Mouse (Mus musculus) heart, embryonic 11.5 days (tissue): ENCODE data around the gene Olfr315. TPM values are rescaled to one million over a fixed set of nuclear protein-coding genes. Genes with fewer than 3 reads are reported as not detected.
"Not testable (repeated sequence)": the region's sequence is repeated elsewhere in the genome, so short reads cannot be mapped to it uniquely, and the experiment has no call there.

ENCODE experiments used
- ATAC-seq: fragments of 200-750 bp; cut with Nextera tagmentation; replicated peaks from 2 replicates; pipeline ENCODE4 v1.8.0; 2017; ENCODE audit warnings: moderate library complexity; ENCODE audit not compliant: insufficient number of reproducible peaks, low FRiP score, low TSS enrichment
- H3K27ac ChIP-seq: fragments of 300-500 bp; sonication (generic); 2 replicates; pipeline ENCODE4 v1.5.1; 2014; ENCODE audit warnings: mild to moderate bottlenecking, low read depth, low read length
- H3K27me3 ChIP-seq: fragments of 300-500 bp; sonication (generic); 2 replicates; pipeline ENCODE4 v1.6.1; 2014; ENCODE audit warnings: mild to moderate bottlenecking, low read length, mixed read lengths; ENCODE audit not compliant: control insufficient read depth, insufficient read depth
- H3K36me3 ChIP-seq: fragments of 300-500 bp; sonication (generic); 2 replicates; pipeline ENCODE4 v1.6.1; 2014; ENCODE audit warnings: mild to moderate bottlenecking, low read length, moderate library complexity, mixed read lengths; ENCODE audit not compliant: control insufficient read depth, insufficient read depth
- H3K4me1 ChIP-seq: fragments of 300-500 bp; sonication (generic); 2 replicates; pipeline ENCODE4 v1.6.1; 2014; ENCODE audit warnings: low read length; ENCODE audit not compliant: control insufficient read depth, insufficient read depth
- H3K4me2 ChIP-seq: fragments of 300-500 bp; sonication (generic); 2 replicates; pipeline ENCODE4 v1.6.1; 2014; ENCODE audit warnings: mild to moderate bottlenecking, moderate library complexity
- H3K4me3 ChIP-seq: fragments of 300-500 bp; sonication (generic); 2 replicates; pipeline ENCODE4 v1.5.1; 2014; ENCODE audit warnings: low read depth, low read length
- H3K9ac ChIP-seq: fragments of 300-500 bp; sonication (generic); 2 replicates; pipeline ENCODE4 v1.6.1; 2014; ENCODE audit warnings: mild to moderate bottlenecking, low read depth, low read length, moderate library complexity
- H3K9me3 ChIP-seq: fragments of 300-500 bp; sonication (generic); replicated peaks from 2 replicates; pipeline ENCODE4 v1.6.1; 2016; ENCODE audit warnings: low read length; ENCODE audit not compliant: control insufficient read depth
- WGBS: fragments of 180-500 bp; shearing (Covaris S2); extraction: QIAGEN DNeasy Blood & Tissue Kit; methylation state at CpG from one replicate; pipeline ENCODE4 v1.1.7; 2014; ENCODE audit not compliant: insufficient replicate concordance; 5-methylcytosine and 5-hydroxymethylcytosine counted together
- polyA plus RNA-seq: library from polyadenylated mRNA; unstranded; fragments of >200 nt; fragmentation: Nextera tagmentation; extraction: Ambion mirVana; gene quantifications from 2 replicates; pipeline ENCODE4 v1.2.1, GENCODE M21; 2014

Gene Olfr315
- polyA plus RNA-seq = not detected in 2 replicates

GRCm38 (mm10) chr11:58772888-58773287, at the start of gene Olfr315:
TSS of gene Olfr315 (plus strand) at chr11:58773188.
- no peaks in the 10 kb centered on the region for H3K4me1 ChIP-seq
- no peak for ATAC-seq
- H3K4me2 ChIP-seq = no peak within 1 kb of the TSS
- H3K9me3 ChIP-seq = no peaks in the 10 kb centered on the region
- H3K27me3 ChIP-seq = no peaks in the 10 kb centered on the region
- no peak within 1 kb of the TSS for H3K27ac ChIP-seq
- no peak within 1 kb of the TSS for H3K4me3 ChIP-seq
- no peaks in the 10 kb centered on the region for H3K36me3 ChIP-seq
- H3K9ac ChIP-seq = no peak within 1 kb of the TSS

GRCm38 (mm10) chr11:58723914-58724313, 49.1 kb upstream of the Olfr315 start, which contains the start of gene Olfr318:
TSS of gene Olfr318 (minus strand) at chr11:58724014.
- no peaks in the 10 kb centered on the region for H3K4me1 ChIP-seq
- H3K9ac ChIP-seq = no peak within 1 kb of the TSS
- no peak within 1 kb of the TSS for H3K4me2 ChIP-seq
- H3K27me3 ChIP-seq = no peaks in the 10 kb centered on the region
- H3K4me3 ChIP-seq = no peak within 1 kb of the TSS
- H3K36me3 ChIP-seq = no peaks in the 10 kb centered on the region
- H3K27ac ChIP-seq = no peak within 1 kb of the TSS
- ATAC-seq = no peak
- no peaks in the 10 kb centered on the region for H3K9me3 ChIP-seq

GRCm38 (mm10) chr11:58727896-58728650, 44.9 kb upstream of the Olfr315 start:
- not testable (repeated sequence) for H3K9me3 ChIP-seq, H3K27ac ChIP-seq, H3K36me3 ChIP-seq, ATAC-seq, H3K4me3 ChIP-seq, H3K4me2 ChIP-seq, H3K27me3 ChIP-seq, H3K4me1 ChIP-seq, H3K9ac ChIP-seq
- 74% methylated on average over 6 of the region's 6 CpGs for WGBS

GRCm38 (mm10) chr11:58733372-58733771, 39.6 kb upstream of the Olfr315 start:
- H3K27me3 ChIP-seq = no peaks in the 10 kb centered on the region
- H3K9me3 ChIP-seq = no peaks in the 10 kb centered on the region
- no peaks in the 10 kb centered on the region for H3K36me3 ChIP-seq
- H3K27ac ChIP-seq = no peak overlapping the region
- no peak overlapping the region for H3K4me2 ChIP-seq
- no peaks in the 10 kb centered on the region for H3K4me1 ChIP-seq
- WGBS = 75% methylated on average over 3 of the region's 3 CpGs
- ATAC-seq = no peak
- no peak overlapping the region for H3K4me3 ChIP-seq
- H3K9ac ChIP-seq = no peak overlapping the region

GRCm38 (mm10) chr11:58738792-58739262, 34.2 kb upstream of the Olfr315 start, which contains the start of gene Olfr317:
TSS of gene Olfr317 (minus strand) at chr11:58739212.
- no peak for ATAC-seq
- Histone ChIP-seq H3K27me3 (no peaks in the 10 kb centered on the region), H3K9ac (no peak within 1 kb of the TSS), H3K27ac (no peak within 1 kb of the TSS), H3K4me3 (no peak within 1 kb of the TSS), H3K9me3 (no peaks in the 10 kb centered on the region), H3K4me2 (no peak within 1 kb of the TSS), H3K4me1 (no peaks in the 10 kb centered on the region), H3K36me3 (no peaks in the 10 kb centered on the region)
- 60% methylated on average over 4 of the region's 4 CpGs for WGBS

- not testable (repeated sequence) for H3K36me3 ChIP-seq, H3K4me2 ChIP-seq, H3K9ac ChIP-seq, H3K4me3 ChIP-seq, H3K27me3 ChIP-seq, H3K9me3 ChIP-seq, ATAC-seq, H3K27ac ChIP-seq, H3K4me1 ChIP-seq
- 80% methylated on average over 18 of the region's 18 CpGs for WGBS
Measured at GRCm38 (mm10) chr11:58751096-58751495, 21.9 kb upstream of the Olfr315 start.

- no peak for ATAC-seq
- WGBS = 82% methylated on average over 2 of the region's 2 CpGs
- no peak within 1 kb of the TSS for H3K4me2 ChIP-seq
Measured at GRCm38 (mm10) chr11:58752434-58752833, 20.6 kb upstream of the Olfr315 start, which contains the start of gene Olfr316. TSS of gene Olfr316 (plus strand) at chr11:58752734.

GRCm38 (mm10) chr11:58782480-58783089, 9.6 kb downstream of the Olfr315 start, which contains the start of gene Olfr314:
TSS of gene Olfr314 (plus strand) at chr11:58782952.
- H3K4me3 ChIP-seq = no peak within 1 kb of the TSS

More at GRCm38 (mm10) chr11:58752434-58752833, 20.6 kb upstream of the Olfr315 start, which contains the start of gene Olfr316:
- Histone ChIP-seq H3K4me1 (no peaks in the 10 kb centered on the region), H3K36me3 (no peaks in the 10 kb centered on the region), H3K9me3 (no peaks in the 10 kb centered on the region), H3K9ac (no peak within 1 kb of the TSS), H3K27me3 (no peaks in the 10 kb centered on the region), H3K4me3 (no peak within 1 kb of the TSS), H3K27ac (no peak within 1 kb of the TSS)

More at GRCm38 (mm10) chr11:58782480-58783089, 9.6 kb downstream of the Olfr315 start, which contains the start of gene Olfr314:
- H3K9me3 ChIP-seq = no peaks in the 10 kb centered on the region
- H3K27me3 ChIP-seq = no peaks in the 10 kb centered on the region
- WGBS = 67% methylated on average over 6 of the region's 6 CpGs
- H3K9ac ChIP-seq = no peak within 1 kb of the TSS
- H3K4me2 ChIP-seq = no peak within 1 kb of the TSS
- no peaks in the 10 kb centered on the region for H3K36me3 ChIP-seq
- H3K4me1 ChIP-seq = peaks cover 3% of the 10 kb centered on the region; the same call in 1 of the 2 replicates
- ATAC-seq = no peak
- no peak within 1 kb of the TSS for H3K27ac ChIP-seq
